Mouse (Mus musculus) neutrophil, adult 65 days (primary cell): ENCODE data around the gene 4930550L24Rik. TPM values are rescaled to one million over a fixed set of nuclear protein-coding genes. Genes with fewer than 3 reads are reported as not detected.

ENCODE experiments used
- total RNA-seq: library from RNA; stranded (reverse); gene quantifications from 2 replicates; pipeline ENCODE4 v1.2.4, GENCODE M21; 2023

4930550L24Rik gene
- not detected in 2 replicates for total RNA-seq

DNA sequence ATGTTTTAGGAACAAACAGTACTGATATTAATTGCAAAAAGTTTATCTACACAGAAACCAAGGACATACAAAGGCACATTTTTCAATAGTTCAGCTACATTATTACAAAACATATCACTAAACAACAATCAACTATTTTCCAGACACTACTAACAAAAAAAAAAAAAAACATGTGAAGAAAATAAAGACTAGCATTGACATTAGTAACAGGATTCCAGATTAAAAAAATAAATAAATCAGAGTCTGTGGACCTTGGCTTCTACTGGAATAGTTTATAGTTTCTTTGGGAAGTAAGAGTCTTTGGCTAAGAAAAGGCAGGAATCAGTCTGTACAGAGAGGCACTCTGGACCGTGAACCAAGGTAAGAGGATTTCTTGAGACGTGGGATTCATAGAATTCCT is at the start of gene 4930550L24Rik:
Gene 4930550L24Rik (plus strand): TSS at position 301 of the 400 bp plus-strand sequence.

